Mouse (Mus musculus) spleen, postnatal 36 days (tissue): ENCODE results near the gene Opn1sw.
"Not testable (repeated sequence)": the region's sequence is repeated elsewhere in the genome, so short reads cannot be mapped to it uniquely, and the experiment has no call there.

Experiments used
- DNase-seq, 2 experiments: peaks; one replicate each; pipeline ENCODE4 v3.0.0; 2022; ENCODE audit warnings: low spot score in 2 of 2, mixed read lengths in 1 of 2

Gene Opn1sw

GRCm38 (mm10) chr6:29396714-29397540, 8.7 kb upstream of the Opn1sw start:
- DNase-seq: no peak

- peak; percentile 17 to 32 for DNase-seq
Observed at GRCm38 (mm10) chr6:29395910-29396713, 7.8 kb upstream of the Opn1sw start, which contains the start of gene Ccdc136. Ccdc136 (plus strand) TSS chr6:29396309.

- DNase-seq: no peak
Observed at GRCm38 (mm10) chr6:29394286-29394685, 6.0 kb upstream of the Opn1sw start.

- no peak for DNase-seq
Observed at GRCm38 (mm10) chr6:29391802-29392201, 3.5 kb upstream of the Opn1sw start.

- not testable (repeated sequence) for DNase-seq
Observed at GRCm38 (mm10) chr6:29391241-29391640, 3.0 kb upstream of the Opn1sw start.

- not testable (repeated sequence) for DNase-seq
Observed at GRCm38 (mm10) chr6:29390500-29390899, 2.2 kb upstream of the Opn1sw start.

GRCm38 (mm10) chr6:29389425-29389824, 1.2 kb upstream of the Opn1sw start:
- no peak for DNase-seq

- peak; percentile 10 to 17 for DNase-seq
Observed at GRCm38 (mm10) chr6:29388606-29389080, 375 bp upstream of the Opn1sw start.

GRCm38 (mm10) chr6:29382442-29382841, 5.8 kb downstream of the Opn1sw start:
- DNase-seq: no peak

GRCm38 (mm10) chr6:29379954-29380353, 8.3 kb downstream of the Opn1sw start:
- no peak for DNase-seq

- no peak for DNase-seq
Observed at GRCm38 (mm10) chr6:29378678-29379077, 9.6 kb downstream of the Opn1sw start.

- no peak for DNase-seq
Observed at GRCm38 (mm10) chr6:29377386-29377785, 10.9 kb downstream of the Opn1sw start.

GRCm38 (mm10) chr6:29365277-29365676, 23.0 kb downstream of the Opn1sw start:
- DNase-seq: no peak

GRCm38 (mm10) chr6:29363129-29363515, 25.1 kb downstream of the Opn1sw start:
- no peak for DNase-seq

- no peak for DNase-seq
Observed at GRCm38 (mm10) chr6:29362246-29363128, 25.8 kb downstream of the Opn1sw start.

- DNase-seq: no peak
Observed at GRCm38 (mm10) chr6:29360211-29360610, 28.1 kb downstream of the Opn1sw start.

- no peak for DNase-seq
Observed at GRCm38 (mm10) chr6:29359386-29359785, 28.9 kb downstream of the Opn1sw start.

GRCm38 (mm10) chr6:29352816-29353215, 35.5 kb downstream of the Opn1sw start:
- DNase-seq: no peak

- no peak for DNase-seq
Observed at GRCm38 (mm10) chr6:29351613-29352012, 36.7 kb downstream of the Opn1sw start.

- DNase-seq: no peak
Observed at GRCm38 (mm10) chr6:29348371-29348724, 39.9 kb downstream of the Opn1sw start.

- peak; percentile 98 to 99 for DNase-seq
Observed at GRCm38 (mm10) chr6:29347665-29348370, 40.5 kb downstream of the Opn1sw start, which contains the start of gene Calu. Calu (plus strand) TSS chr6:29348069.
